Mouse (Mus musculus) gastrocnemius, postnatal 36 days (tissue): ENCODE data around the gene Gm28036. TPM values are rescaled to one million over a fixed set of nuclear protein-coding genes. Genes with fewer than 3 reads are reported as not detected.
"Not testable (repeated sequence)": the region's sequence is repeated elsewhere in the genome, so short reads cannot be mapped to it uniquely, and the experiment has no call there.

Source experiments
- DNase-seq, 2 experiments: peaks; one replicate each; pipeline ENCODE4 v3.0.0; 2022
- intact Hi-C: fragments of 180-260 bp; cut with DNase I; formaldehyde crosslinking; loops from one replicate; pipeline ENCODE4 v1.15.1; 2025
- long read RNA-seq, 2 experiments: library from polyadenylated mRNA; stranded (forward); transcript quantifications; one replicate each; pipeline ENCODE4 v2.0.0; 2021
- total RNA-seq, 2 experiments: library from RNA; stranded (reverse); gene quantifications; 2 replicates each; pipeline ENCODE4 v1.2.3; 2021

The Gm28036 gene
- 1 to 10 TPM; 4.2 to 4.4 TPM for total RNA-seq
- long read RNA-seq, experiment 1, partial matches to known transcripts = 1 of 8 reads
- long read RNA-seq, experiment 1, other reads (novel, unspliced or antisense) = 7 of 8 reads
- long read RNA-seq, experiment 2 = 0 reads

GRCm38 (mm10) chr2:156126992-156127391 lies at the start of gene Gm28036:
TSS of gene Gm28036 (minus strand) at chr2:156127092.
- no peak for DNase-seq
- intact Hi-C loops = loop anchor here (10.0 kb wide), 1 partner anchor 282 kb away; no protein-coding TSS in a partner anchor

GRCm38 (mm10) chr2:156166557-156166956 lies 39.7 kb upstream of the Gm28036 start:
- DNase-seq = no peak
- intact Hi-C loops = no loop called here

- intact Hi-C loops = no loop called here
- DNase-seq = no peak
These were observed 38.6 kb upstream of the Gm28036 start for GRCm38 (mm10) chr2:156165478-156165877.

- DNase-seq = no peak
- intact Hi-C loops = no loop called here
These were observed 24.6 kb upstream of the Gm28036 start for GRCm38 (mm10) chr2:156151538-156151937.

GRCm38 (mm10) chr2:156147316-156147915 lies 20.5 kb upstream of the Gm28036 start:
- DNase-seq = no peak
- intact Hi-C loops = no loop called here

GRCm38 (mm10) chr2:156146272-156146989 lies 19.5 kb upstream of the Gm28036 start:
- DNase-seq = no peak
- intact Hi-C loops = no loop called here

- intact Hi-C loops = no loop called here
- DNase-seq = no peak
These were observed 18.7 kb upstream of the Gm28036 start for GRCm38 (mm10) chr2:156145486-156146130.

GRCm38 (mm10) chr2:156143953-156144724 lies 17.2 kb upstream of the Gm28036 start, which contains the start of the genes Romo1 and Nfs1:
TSS of gene Romo1 (plus strand) at chr2:156144039.
TSS of gene Nfs1 (minus strand) at chr2:156144186.
- intact Hi-C loops = loop anchor here (5.0 kb wide), 2 partner anchors 133 to 182 kb away; no protein-coding TSS in a partner anchor
- DNase-seq = peak; percentile 85 to 87

GRCm38 (mm10) chr2:156143367-156143766 lies 16.5 kb upstream of the Gm28036 start:
- intact Hi-C loops = loop anchor here (5.0 kb wide), 2 partner anchors 134 to 181 kb away; no protein-coding TSS in a partner anchor
- DNase-seq = no peak

- no peak for DNase-seq
- intact Hi-C loops = loop anchor here (5.0 kb wide), 2 partner anchors 134 to 181 kb away; no protein-coding TSS in a partner anchor
These were observed 15.9 kb upstream of the Gm28036 start for GRCm38 (mm10) chr2:156142820-156143219.

- intact Hi-C loops = no loop called here
- DNase-seq = no peak
These were observed 8.8 kb upstream of the Gm28036 start for GRCm38 (mm10) chr2:156135695-156136094.

- no peak for DNase-seq
- intact Hi-C loops = no loop called here
These were observed 7.3 kb upstream of the Gm28036 start for GRCm38 (mm10) chr2:156134161-156134560.

- DNase-seq = no peak
- intact Hi-C loops = loop anchor here (10.0 kb wide), 1 partner anchor 279 kb away; no protein-coding TSS in a partner anchor
These were observed 3.2 kb downstream of the Gm28036 start for GRCm38 (mm10) chr2:156123731-156124130.

- no peak for DNase-seq
- intact Hi-C loops = no loop called here
These were observed 7.3 kb downstream of the Gm28036 start for GRCm38 (mm10) chr2:156119566-156119965.

GRCm38 (mm10) chr2:156112080-156112423 lies 14.8 kb downstream of the Gm28036 start:
- DNase-seq, intact Hi-C loops: not testable (repeated sequence)

GRCm38 (mm10) chr2:156111358-156112079 lies 15.4 kb downstream of the Gm28036 start, which contains the start of the genes Cpne1 and Rbm12:
TSS of gene Cpne1 (minus strand) at chr2:156111965.
TSS of gene Rbm12 (minus strand) at chr2:156111978.
- DNase-seq = peak; percentile 87 to 89
- intact Hi-C loops = no loop called here

- intact Hi-C loops = no loop called here
- no peak for DNase-seq
These were observed 16.1 kb downstream of the Gm28036 start for GRCm38 (mm10) chr2:156110627-156111357.

GRCm38 (mm10) chr2:156091926-156092325 lies 35.0 kb downstream of the Gm28036 start:
- intact Hi-C loops = no loop called here
- no peak for DNase-seq

- DNase-seq = no peak
- intact Hi-C loops = no loop called here
These were observed 37.1 kb downstream of the Gm28036 start for GRCm38 (mm10) chr2:156089799-156090198.
